Mouse (Mus musculus) megakaryocyte progenitor cell, adult 5-6 weeks (primary cell): ENCODE results near the gene Ifi202b. TPM values are rescaled to one million over a fixed set of nuclear protein-coding genes. Genes with fewer than 3 reads are reported as not detected.

Experiments
- total RNA-seq, 2 experiments: library from RNA; stranded (forward) in 1 of 2; stranded (reverse) in 1 of 2; fragments of 157-497, 149-512 nt in 1 of 2; fragments of 200-1000 nt in 1 of 2; gene quantifications; 2 replicates each; pipeline versions ENCODE4 v1.2.3 to v1.2.4; 2015 to 2017

Gene Ifi202b
- total RNA-seq, 2 experiments from 2014 or later = not detected

Other genes with a start within 250 kb of the Ifi202b start
- gene Ifi207, start 241.0 kb downstream of the Ifi202b start, total RNA-seq (2015) = 1.4 and 1.9 TPM in 2 replicates
- 0.33 and 0.88 TPM in 2 replicates for gene Ifi207, start 241.0 kb downstream of the Ifi202b start, total RNA-seq (2017)
- 3.6 and 4.1 TPM in 2 replicates for gene Ifi204, start 215.8 kb downstream of the Ifi202b start, total RNA-seq (2015)
- gene Ifi204, start 215.8 kb downstream of the Ifi202b start, total RNA-seq (2017) = 4.2 and 4.9 TPM in 2 replicates
- 6.8 and 13.6 TPM in 2 replicates for gene Ifi211, start 69.7 kb downstream of the Ifi202b start, total RNA-seq (2015)
- 13.6 and 14.5 TPM in 2 replicates for gene Ifi211, start 69.7 kb downstream of the Ifi202b start, total RNA-seq (2017)
- gene Mndal, start 40.3 kb downstream of the Ifi202b start, total RNA-seq (2015) = 112 and 113 TPM in 2 replicates
- gene Mndal, start 40.3 kb downstream of the Ifi202b start, total RNA-seq (2017) = 70.3 and 92.9 TPM in 2 replicates
- gene Ifi203, start 40.1 kb downstream of the Ifi202b start, total RNA-seq (2015) = 59.5 and 87.9 TPM in 2 replicates
- 29.0 and 43.0 TPM in 2 replicates for gene Ifi203, start 40.1 kb downstream of the Ifi202b start, total RNA-seq (2017)
- gene Ifi205, start 49.1 kb upstream of the Ifi202b start, total RNA-seq (2015) = 5.5 and 7.7 TPM in 2 replicates
- gene Ifi205, start 49.1 kb upstream of the Ifi202b start, total RNA-seq (2017) = 1.8 and 6.5 TPM in 2 replicates
- gene Olfr433, start 58.0 kb upstream of the Ifi202b start, total RNA-seq (2015) = 0.27 TPM in 1 of 2 replicates, not detected in the other
- 0.12 and 0.17 TPM in 2 replicates for gene Olfr433, start 58.0 kb upstream of the Ifi202b start, total RNA-seq (2017)
- gene Olfr432, start 66.5 kb upstream of the Ifi202b start, total RNA-seq (2015) = not detected in 2 replicates
- gene Olfr432, start 66.5 kb upstream of the Ifi202b start, total RNA-seq (2017) = under 0.01 TPM in 1 of 2 replicates, not detected in the other
- gene Olfr430, start 83.9 kb upstream of the Ifi202b start, total RNA-seq (2015) = not detected in 2 replicates
- not detected in 2 replicates for gene Olfr430, start 83.9 kb upstream of the Ifi202b start, total RNA-seq (2017)
- not detected in 2 replicates for gene Olfr429, start 101.6 kb upstream of the Ifi202b start, total RNA-seq (2015)
- gene Olfr429, start 101.6 kb upstream of the Ifi202b start, total RNA-seq (2017) = not detected in 2 replicates
- not detected in 2 replicates for gene Olfr427, start 114.1 kb upstream of the Ifi202b start, total RNA-seq (2015)
- gene Olfr427, start 114.1 kb upstream of the Ifi202b start, total RNA-seq (2017) = not detected in 2 replicates
- gene Olfr231, start 138.4 kb upstream of the Ifi202b start, total RNA-seq (2015) = not detected in 2 replicates
- not detected in 2 replicates for gene Olfr231, start 138.4 kb upstream of the Ifi202b start, total RNA-seq (2017)
- not detected in 2 replicates for gene Olfr424, start 148.8 kb upstream of the Ifi202b start, total RNA-seq (2015)
- gene Olfr424, start 148.8 kb upstream of the Ifi202b start, total RNA-seq (2017) = not detected in 2 replicates
- not detected in 2 replicates for gene Olfr420, start 172.9 kb upstream of the Ifi202b start, total RNA-seq (2015)
- not detected in 2 replicates for gene Olfr420, start 172.9 kb upstream of the Ifi202b start, total RNA-seq (2017)
- 1.3 and 4.1 TPM in 2 replicates for gene Spta1, start 190.0 kb upstream of the Ifi202b start, total RNA-seq (2015)
- gene Spta1, start 190.0 kb upstream of the Ifi202b start, total RNA-seq (2017) = 5.9 and 9.9 TPM in 2 replicates